Mouse (Mus musculus) R1 (cell line): ENCODE measurements around the gene Ccdc190.
A peak's percentile ranks its signal among the peaks of the same experiment; 100 is the strongest.

Source experiments
- DNase-seq: peaks from one replicate; pipeline ENCODE4 v3.0.0-alpha.2; 2018; ENCODE audit warnings: low read depth, low spot score

The Ccdc190 gene

GRCm38 (mm10) chr1:169928454-169928971 is at the start of gene Ccdc190:
Gene Ccdc190, plus strand, starts transcription at chr1:169928648.
- DNase-seq = peak; percentile 12

GRCm38 (mm10) chr1:169879060-169879459 is 49.4 kb upstream of the Ccdc190 start:
- no peak for DNase-seq

GRCm38 (mm10) chr1:169880181-169880580 is 48.3 kb upstream of the Ccdc190 start:
- DNase-seq = no peak

- no peak for DNase-seq
These were observed 45.3 kb upstream of the Ccdc190 start for GRCm38 (mm10) chr1:169883081-169883565.

- no peak for DNase-seq
These were observed 39.2 kb upstream of the Ccdc190 start for GRCm38 (mm10) chr1:169889250-169889649.

- DNase-seq = peak; percentile 57
These were observed 34.5 kb upstream of the Ccdc190 start for GRCm38 (mm10) chr1:169893976-169894375.

GRCm38 (mm10) chr1:169895686-169896085 is 32.8 kb upstream of the Ccdc190 start:
- no peak for DNase-seq

GRCm38 (mm10) chr1:169897916-169898315 is 30.5 kb upstream of the Ccdc190 start:
- no peak for DNase-seq

- DNase-seq = no peak
These were observed 29.8 kb upstream of the Ccdc190 start for GRCm38 (mm10) chr1:169898607-169899006.

- no peak for DNase-seq
These were observed 27.6 kb upstream of the Ccdc190 start for GRCm38 (mm10) chr1:169900771-169901336.

GRCm38 (mm10) chr1:169909163-169909562 is 19.3 kb upstream of the Ccdc190 start:
- no peak for DNase-seq

- DNase-seq = no peak
These were observed 18.8 kb upstream of the Ccdc190 start for GRCm38 (mm10) chr1:169909659-169910058.

- no peak for DNase-seq
These were observed 17.7 kb upstream of the Ccdc190 start for GRCm38 (mm10) chr1:169910751-169911150.

GRCm38 (mm10) chr1:169911526-169911925 is 16.9 kb upstream of the Ccdc190 start:
- DNase-seq = no peak

- DNase-seq = no peak
These were observed 11.8 kb upstream of the Ccdc190 start for GRCm38 (mm10) chr1:169916659-169917058.

GRCm38 (mm10) chr1:169917115-169917796 is 11.2 kb upstream of the Ccdc190 start:
- DNase-seq = no peak

- peak; percentile 69 for DNase-seq
These were observed 10.4 kb upstream of the Ccdc190 start for GRCm38 (mm10) chr1:169917998-169918397.

- peak; percentile 76 for DNase-seq
These were observed 9.2 kb upstream of the Ccdc190 start for GRCm38 (mm10) chr1:169919211-169919610.

- DNase-seq = peak; percentile 52
These were observed 6.7 kb upstream of the Ccdc190 start for GRCm38 (mm10) chr1:169921710-169922211.

GRCm38 (mm10) chr1:169924567-169924966 is 3.9 kb upstream of the Ccdc190 start:
- no peak for DNase-seq

GRCm38 (mm10) chr1:169927753-169928369 is 587 bp upstream of the Ccdc190 start:
- DNase-seq = no peak

- no peak for DNase-seq
These were observed 3.2 kb downstream of the Ccdc190 start for GRCm38 (mm10) chr1:169931698-169932097.
